Mouse (Mus musculus) layer of hippocampus, postnatal 36 days (tissue): ENCODE results near the gene Asb2. TPM values are rescaled to one million over a fixed set of nuclear protein-coding genes. Genes with fewer than 3 reads are reported as not detected.

Experiments
- DNase-seq, 2 experiments: peaks; one replicate each; pipeline ENCODE4 v3.0.0; 2022
- total RNA-seq, 2 experiments: library from RNA; stranded (reverse); gene quantifications; 2 replicates each; pipeline ENCODE4 v1.2.3; 2021

The Asb2 gene
- total RNA-seq, 2 experiments from 2014 or later, result 1.6 to 1.7 TPM

DNA sequence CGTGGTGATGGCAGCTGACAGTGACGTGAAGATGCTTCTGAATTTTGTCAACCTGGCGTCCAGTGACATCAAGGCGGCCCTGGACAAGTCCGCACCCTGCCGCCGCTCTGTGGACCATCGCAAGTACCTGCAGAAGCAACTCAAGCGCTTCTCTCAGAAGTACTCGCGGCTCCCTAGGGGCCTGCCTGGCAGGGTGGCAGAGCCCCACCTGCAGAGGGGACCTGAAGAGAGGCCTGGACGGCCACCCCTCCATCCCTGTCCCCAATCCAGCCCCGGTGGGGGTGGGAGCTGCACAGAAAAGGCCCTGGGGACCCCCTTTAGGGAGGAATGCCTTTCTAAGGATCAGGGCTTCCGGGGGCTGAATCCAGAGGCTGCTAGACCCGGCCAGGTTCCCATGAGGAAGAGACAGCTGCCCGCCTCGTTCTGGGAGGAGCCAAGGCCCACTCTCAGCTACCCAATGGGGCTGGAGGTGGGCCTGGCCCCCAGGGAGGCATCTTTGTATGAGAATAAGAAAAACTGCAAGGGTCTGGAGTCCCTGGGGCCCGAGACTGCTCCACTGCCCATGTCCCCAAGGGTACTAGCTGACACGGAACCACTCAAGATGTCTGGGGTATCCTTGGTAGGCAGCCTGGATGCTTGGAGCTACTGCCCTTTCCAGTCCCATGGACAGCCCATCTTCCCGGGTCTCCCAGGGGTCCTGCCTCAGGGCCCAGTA, 39.8 kb downstream of the Asb2 start:
- no peak for DNase-seq

DNA sequence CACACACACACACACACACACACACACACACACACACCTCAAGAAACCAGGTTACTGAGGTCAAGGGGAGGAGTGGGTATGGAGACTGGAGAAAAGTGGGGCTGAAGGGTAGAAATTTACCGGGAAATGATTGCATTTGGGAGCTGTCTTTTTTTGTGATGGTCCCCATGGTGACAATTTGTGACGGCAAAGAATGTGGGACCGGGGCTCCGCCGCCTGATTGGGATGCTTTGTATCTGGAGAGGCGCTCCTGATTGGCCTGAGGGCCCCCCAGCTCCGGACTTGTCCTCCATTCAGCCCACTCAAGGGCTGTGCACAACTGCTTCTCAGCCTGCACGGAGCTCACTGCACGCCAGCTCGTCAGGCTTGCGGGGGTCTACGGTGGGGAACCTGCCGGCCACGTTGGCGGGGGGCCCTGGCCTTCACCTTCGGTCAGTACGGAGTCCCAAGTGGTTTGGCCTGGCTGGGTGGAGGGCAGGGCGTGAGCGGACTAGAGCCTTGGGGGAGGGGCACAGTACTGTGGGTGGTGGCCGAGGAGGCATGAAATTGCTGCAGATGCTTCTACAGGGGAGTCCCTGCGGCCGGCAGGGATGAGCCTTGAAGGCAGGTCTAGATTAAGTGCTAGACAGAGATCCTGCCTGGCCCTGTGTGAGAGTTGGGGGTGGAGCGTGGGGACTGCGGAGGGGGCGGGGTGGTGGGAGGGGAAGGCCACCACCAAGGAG, 41.0 kb downstream of the Asb2 start:
- no peak for DNase-seq

DNA sequence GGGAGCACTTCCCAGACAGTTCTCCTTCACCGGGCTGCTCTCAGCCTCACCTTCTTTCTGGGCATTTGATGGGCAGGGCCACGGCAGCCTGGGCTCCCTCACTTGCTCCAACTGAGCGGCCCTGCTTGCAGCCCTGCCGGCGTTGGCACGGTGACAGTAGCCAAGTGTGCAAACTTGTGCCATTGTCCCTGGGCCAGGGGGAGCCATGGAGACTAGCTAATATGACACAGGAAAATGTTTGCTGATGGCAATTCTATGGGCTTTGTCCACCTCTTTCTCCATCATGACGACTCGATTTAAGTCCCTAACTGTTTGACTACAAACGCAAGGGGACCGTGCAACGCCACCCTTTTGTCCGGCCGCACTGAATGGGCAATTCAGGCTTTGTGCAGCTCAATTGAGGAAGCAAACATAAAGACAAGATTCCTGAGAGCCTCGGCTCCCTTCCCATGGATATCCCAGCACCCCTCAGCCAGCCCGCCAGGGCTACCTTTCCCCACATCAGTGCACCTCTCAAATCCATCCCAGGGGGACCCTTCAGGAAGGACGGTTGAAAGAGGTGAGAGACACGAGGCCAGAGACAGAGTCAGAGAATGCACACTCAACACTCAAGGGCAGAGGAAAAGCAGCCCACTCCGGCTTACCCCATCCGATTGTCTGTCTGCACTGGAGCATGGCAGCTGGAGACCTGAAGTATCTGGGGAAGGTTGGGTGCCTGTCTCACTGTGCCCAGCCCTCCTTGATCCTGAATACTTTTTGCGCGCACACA, 41.7 kb downstream of the Asb2 start:
- DNase-seq, result no peak

DNA sequence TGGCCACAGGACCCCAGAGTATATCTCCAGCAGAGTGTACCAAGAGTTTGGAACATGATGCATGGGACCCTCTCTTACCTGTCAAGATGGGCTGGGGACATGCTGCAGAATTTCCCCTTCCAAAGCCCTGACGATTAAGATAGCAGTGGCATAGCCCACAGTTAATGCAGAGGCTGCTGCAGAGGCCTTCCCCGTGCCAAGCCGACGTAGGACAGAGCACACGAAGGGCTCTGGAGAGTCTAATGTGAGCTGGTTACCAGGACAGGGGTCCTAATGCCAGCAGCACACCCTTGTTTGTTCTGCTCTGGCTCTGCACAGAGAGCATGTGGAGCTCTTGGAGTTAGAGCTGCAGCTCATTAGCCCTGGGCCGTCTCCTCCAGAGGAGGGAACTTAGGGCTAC, 42.5 kb downstream of the Asb2 start:
- DNase-seq, result no peak

DNA sequence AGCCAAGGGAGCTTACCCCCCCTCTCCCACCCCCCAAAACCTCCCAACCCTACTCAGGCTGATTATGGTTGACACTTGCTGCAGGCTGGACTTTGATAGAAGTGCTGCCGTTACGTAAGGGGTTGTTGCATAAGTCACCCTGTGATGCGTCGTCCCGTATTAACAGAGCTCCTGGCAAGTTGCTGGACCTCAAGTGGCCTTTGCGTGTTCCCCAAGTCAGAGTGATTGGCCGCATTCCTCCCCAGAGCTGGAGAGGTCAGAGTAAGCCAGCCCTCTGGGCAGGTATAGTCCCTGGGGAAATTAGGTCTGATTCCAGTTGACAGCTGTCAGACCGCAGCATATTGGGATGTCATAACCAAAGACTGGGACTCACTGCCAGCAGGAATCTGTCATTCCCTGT, 43.9 kb downstream of the Asb2 start:
- no peak for DNase-seq

DNA sequence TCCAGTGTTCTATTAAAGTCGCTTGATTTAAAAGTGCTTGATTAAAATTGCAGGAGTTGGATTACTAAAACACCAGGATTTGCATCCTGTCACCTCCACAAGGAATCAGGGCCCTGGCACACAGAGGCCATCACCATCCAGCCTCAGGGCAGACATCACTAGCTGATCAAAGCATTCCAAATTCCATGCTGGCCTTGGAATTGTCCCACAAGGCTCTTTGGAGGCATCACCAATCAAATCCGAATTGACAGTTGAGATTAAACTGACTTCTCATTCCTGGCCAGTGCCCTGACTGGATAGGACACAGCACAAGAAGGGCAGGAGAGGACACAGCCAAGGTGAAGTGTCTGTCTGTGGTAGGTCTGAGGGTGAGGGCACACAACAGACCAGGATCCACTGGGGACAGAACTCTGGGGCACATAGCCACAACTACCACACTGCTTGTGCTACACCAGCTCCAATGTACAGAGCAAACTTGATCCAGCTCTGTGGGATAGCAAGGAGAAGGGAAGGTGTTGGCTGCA, 45.0 kb downstream of the Asb2 start, which contains the start of gene Fam181a:
TSS of gene Fam181a (plus strand) at position 232 of the 524 bp plus-strand sequence.
- no peak for DNase-seq

DNA sequence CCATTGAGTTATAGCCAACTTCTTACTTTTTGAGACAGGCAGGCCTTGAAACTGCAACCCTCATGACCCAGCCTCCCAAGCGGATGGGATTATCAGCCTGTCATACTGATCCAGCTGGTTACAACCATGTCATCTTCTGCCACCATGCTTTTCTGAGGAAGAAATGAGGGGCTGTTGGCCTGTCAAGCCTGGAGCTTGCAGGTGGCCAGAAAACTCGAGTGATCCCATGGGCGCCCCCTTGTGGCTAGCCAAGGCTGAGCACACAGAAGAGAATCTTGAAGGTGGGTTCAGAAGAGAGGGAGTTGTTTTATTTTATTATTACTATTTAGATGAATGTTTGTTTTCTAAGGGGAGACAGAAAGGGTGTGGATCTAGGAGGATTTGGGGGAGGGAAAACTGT, 49.1 kb downstream of the Asb2 start:
- DNase-seq, result peak in 1 of 2 experiments; percentile 21

DNA sequence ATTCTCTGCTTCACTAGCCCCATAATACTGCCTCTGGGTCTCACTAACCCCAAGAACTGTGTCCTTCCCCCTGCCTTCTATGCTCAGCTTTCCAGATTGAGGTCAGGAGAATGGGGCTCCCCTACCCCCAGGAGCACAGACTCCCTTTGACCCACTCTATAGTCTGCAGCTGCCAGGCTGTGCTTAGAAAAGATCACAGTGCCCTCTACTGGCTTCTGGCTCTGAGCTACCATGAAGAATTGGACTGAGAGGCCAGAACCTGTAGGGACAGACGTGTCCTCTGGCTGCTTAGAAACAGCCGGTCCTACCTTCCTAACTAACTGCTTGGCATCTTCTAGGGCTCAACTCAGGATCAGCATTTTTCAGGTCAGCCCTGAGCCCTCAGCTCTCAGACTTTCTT, 49.6 kb downstream of the Asb2 start:
- DNase-seq, result peak in 1 of 2 experiments; percentile 21

DNA sequence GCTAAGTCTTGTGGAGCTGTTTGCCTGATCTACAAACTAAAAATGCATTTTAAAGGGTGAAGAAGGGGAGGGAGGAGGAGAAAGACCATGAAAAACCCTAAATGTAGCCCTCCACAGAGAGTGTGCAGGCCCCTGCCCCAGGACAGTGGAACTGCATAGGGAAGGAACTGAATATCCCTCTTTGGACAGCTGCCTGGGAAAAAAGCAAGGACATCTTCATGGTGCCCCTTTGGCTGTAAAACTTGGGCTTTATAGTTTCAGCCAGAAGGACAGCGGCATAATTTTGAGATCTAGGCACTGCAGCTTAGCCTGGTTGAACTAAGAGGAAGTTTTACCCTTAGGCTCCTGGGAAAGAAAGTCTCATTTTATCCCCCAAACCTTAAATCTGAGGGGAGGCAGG, 52.8 kb downstream of the Asb2 start:
- DNase-seq, result no peak

DNA sequence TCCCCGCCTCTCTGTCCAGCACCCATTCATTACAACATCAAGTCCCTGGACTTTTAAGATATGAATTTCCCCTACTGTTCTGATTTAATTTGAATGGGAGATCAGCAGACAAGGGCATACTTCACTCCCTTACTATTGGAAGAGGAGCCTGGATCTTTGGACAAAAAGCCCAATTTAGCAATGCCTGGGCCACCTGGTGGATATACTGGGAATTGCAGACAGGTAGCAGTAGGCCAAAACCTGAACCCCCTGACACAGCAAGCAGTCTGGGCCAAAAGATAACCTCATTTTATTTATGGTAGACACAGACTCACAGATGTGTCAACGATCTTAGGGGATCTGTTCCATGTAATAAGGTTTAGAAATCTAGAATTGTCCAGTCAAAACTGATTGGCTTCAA, 54.2 kb downstream of the Asb2 start:
- peak; percentile 51 to 56 for DNase-seq

DNA sequence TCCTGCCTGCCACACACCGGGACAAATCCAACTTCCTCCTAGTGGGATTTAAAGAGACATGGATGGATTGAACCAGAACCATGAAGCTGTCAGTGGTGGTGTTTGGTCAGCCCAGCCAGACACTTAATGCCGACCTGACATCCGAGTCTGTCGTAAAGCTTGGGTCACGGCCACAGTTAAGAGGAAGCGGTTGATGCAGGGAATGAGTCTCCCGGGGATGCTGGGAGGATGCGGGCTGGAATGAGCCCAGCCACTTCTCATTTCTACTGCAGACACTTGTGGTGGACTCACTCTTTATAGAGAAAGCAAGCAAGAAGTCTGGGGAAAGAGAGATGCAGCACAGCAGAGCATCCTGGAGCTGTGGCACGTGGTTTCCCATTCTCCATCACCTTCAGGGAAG, 55.3 kb downstream of the Asb2 start:
- DNase-seq, result no peak

DNA sequence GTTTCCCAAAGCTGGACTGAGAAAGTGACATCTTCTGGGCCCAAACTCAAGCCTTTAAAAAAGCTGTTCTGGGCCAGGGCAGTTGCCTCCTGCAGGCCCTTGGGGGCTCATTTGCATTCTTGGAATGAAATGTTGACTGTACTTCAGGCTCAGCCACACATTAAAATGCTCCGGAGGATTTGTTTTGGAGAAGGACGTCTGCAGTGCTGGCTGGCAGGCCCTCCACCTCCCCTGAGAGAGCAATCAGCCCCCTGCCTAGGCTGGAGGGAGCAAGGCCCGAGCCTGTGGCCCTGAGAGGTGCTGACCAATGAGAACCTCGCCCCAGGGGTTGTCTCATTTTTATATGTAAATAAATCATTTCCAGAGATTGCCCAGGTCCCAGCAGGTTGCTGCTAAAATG, 59.5 kb downstream of the Asb2 start:
- no peak for DNase-seq

DNA sequence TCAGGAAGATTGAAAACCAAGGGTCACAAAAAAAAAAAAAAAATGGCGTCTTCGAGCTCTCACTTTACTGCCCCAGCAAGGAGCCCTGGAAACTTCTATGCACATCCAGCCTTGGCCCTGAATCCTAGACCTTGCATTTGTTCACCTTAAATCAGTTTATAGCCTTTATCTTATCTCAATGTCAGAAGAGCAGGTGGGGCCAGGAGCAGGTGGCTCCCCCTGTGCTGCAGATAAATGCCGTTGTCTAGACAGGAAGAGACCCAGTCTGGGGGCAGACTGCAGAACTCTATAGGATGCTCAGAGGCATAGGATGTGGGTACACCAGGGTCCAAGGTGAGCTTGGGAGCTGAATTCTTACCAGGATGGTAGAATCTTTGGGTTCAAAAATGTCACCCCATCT, 63.4 kb downstream of the Asb2 start:
- no peak for DNase-seq

DNA sequence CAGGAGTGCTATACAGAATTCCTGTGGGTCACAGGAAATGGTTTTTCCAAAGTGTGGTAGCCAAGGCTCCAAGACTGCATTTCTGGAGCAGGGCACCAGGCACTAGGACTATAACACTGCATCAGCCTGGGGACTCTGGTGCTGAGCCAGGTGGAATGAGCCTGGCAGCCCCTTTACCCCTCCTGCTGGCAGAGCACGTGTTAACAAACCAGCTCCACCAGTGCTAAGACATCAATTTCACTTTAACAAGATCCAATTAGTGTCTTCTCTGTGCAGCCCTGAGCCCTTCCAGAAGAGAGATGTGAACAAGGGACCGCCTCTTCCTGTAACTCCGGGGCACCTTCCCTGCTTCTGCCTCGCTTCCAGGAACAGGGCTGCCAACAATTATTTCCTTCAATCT, 68.5 kb downstream of the Asb2 start:
- DNase-seq, result no peak

DNA sequence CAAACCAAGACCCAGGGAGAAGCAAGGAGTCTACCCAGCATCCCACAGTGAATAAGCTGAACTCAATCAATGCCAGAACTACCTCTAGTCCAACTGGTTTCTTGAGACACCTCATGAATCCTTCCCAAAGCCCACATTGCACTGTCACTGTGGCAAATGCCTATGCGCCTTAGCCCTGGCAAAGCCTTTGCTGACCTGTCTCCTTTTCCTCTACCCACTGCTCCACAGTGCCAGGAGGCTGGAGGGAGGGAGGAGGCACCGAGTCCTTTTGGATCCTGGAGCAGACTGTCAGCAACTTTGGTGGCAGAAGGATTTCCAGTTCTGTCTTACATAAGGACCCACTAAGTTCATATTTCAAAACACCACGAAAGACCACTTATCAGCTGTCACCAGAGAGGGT, 72.4 kb downstream of the Asb2 start:
- DNase-seq, result no peak

DNA sequence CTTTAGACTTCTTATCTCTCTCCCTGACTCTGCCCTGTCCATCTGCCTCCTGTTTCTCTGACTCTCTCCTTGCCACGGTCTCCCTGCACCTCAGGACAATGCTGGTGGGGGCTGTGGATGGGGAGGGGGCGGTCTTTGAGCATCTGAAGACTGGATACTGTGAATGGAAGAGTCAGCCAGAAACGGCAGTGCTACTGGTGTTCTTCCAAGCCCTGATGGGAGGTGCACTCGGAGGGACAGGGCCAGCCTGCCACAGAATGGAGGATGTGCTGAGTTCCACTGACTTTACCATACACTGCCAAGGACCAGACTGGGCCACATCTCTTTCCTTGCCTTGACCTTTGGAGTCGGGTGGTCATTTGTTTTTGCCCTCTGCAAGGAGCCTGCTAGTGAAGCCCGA, 72.9 kb downstream of the Asb2 start:
- DNase-seq, result no peak

DNA sequence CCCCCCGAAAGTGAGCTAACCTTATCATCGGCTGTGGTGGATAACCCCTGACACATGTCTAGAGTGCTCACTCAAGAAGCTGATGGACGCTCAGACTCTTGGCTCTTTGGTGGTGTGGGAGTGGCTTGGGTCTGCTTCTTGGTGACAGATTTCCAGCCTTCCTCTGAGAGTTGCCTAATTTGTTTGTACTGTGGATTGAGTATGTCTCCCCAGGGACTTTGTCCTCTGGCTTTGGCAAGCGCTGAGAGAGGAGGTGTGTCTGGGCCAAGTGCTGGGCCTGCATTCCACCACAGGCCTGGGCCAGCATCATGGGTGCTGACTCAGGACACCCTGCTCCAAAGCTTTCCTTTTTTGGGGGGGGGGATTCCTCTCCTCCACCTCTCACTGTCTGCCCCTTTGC, 73.9 kb downstream of the Asb2 start:
- DNase-seq, result no peak

DNA sequence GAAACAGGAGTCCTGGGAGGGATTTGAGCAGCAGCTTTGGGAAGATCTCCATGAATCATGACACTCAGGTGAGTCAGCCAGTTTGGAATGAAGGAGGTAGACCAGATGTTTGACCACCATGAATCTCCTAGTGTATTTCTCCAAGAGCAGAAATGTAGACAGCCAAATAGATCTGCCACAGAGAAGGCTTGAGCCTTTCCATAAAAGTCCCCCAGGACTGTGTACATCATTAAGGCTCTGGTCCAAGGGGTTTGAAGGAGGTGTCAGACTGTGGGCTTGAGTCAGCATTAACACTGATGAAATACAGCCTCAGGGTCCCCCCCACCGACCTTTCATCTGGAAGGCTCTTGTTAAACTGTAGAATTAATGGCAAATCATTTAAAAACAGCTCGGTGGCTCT, 74.3 kb downstream of the Asb2 start:
- no peak for DNase-seq

DNA sequence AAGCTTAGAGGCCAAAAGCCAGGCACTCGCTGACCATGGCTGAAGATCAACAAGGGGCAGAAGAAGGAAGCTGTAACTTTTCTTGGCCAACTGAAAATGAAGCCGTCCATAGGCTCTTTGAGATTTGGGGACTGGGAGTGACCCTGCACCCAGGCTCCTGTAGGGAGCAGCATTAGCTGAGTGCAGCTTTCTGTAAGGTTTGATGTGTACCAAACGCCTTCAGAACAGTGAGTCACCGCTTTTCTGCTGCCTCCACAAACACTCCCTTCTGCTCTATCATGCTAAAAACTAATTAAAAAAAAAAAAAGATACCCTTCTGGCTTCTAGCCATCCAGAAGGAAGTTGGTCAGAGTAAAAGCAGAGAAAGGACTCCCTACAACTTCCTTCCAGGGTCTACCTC, 79.4 kb downstream of the Asb2 start:
- DNase-seq, result peak; percentile 18 to 29

DNA sequence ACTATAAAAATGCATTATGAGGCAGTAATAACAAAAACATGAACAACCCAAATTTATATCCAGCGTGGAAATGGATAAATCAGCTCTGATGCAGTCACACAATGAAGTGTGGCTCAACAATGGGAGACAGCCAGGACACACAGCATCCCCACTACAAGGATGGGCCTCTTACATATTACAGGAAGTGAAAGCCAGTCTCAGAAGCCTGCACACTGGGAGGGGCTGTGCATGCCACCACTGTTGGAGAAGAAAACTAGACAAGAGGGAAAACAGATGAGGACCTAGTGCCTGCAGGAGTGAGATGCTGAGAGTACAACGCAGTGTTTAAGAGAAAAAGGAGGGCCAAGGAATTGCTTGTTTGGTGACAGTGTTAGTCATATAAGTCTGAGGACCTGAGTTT, 82.1 kb downstream of the Asb2 start:
- DNase-seq, result no peak

DNA sequence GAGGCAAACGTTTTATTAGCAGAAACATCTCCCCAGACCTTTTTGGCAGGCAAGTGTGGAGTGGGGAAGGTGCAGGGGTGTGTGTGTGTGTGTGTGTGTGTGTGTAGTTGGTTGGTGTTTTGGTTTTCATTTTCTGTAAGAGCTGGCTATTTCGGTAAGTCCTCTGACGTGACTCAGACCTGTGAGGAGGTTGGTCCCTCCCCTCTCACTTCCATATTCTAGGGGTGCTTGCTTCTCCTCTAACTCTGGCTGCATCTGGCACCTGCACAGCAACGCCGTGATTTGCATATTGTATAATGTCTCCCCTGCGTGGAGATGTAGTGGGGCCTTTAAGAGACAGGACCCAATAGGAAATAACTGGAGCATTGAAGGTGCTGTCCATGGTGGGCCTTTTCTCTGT, 82.8 kb downstream of the Asb2 start:
- no peak for DNase-seq

DNA sequence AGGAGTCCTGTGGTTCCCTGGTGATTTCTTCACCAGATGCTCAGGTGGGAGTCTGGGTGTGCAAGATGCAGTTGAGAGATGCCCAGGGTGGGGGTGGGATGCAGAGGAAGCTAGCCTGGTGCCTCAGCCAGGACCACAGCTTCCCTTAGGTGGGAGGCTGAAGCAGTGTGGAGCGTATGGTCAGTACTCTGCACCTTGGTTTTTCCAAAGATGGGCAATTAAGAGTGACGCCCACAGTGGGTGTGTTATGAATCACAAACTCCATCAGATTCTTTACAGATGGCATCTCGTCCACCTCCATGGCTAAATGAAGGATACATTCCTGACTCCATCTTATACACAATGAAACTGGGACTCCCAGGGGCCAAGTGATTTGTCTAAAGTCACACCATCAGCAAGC, 83.6 kb downstream of the Asb2 start:
- no peak for DNase-seq
